20 mouse cellular contexts compared by ENCODE assay signal in genomic region chr17:29343241-29343640, GRCm38 (mm10). TPM values are rescaled to one million over a fixed set of nuclear protein-coding genes. Genes with fewer than 3 reads are reported as not detected.
DNase-seq lines count a peak whose midpoint lies in the region; ATAC-seq lines count a peak whose summit lies in the region.
"Had no signal": no experiment of that assay in that cellular context is flagged by ENCODE, and none has a peak within 500 bp of the region (broad histone marks: within the 10 kb centered on the region; RNA-seq: fewer than 3 reads in every experiment).

No protein-coding gene starts in this region.

- H3K27me3 ChIP-seq in forebrain, embryonic 13.5 days: no peaks in the 10 kb centered on the region
- no peaks in the 10 kb centered on the region for H3K27me3 ChIP-seq in forebrain, embryonic 15.5 days
- no peaks in the 10 kb centered on the region for H3K27me3 ChIP-seq in heart, embryonic 15.5 days
- H3K27me3 ChIP-seq in heart, embryonic 12.5 days (replicated peaks): no peaks in the 10 kb centered on the region
- no peaks in the 10 kb centered on the region for H3K27me3 ChIP-seq in limb, embryonic 15.5 days
- no peaks in the 10 kb centered on the region for H3K27me3 ChIP-seq in limb, embryonic 10.5 days (ENCODE audit: low read depth, poor library complexity, severe bottlenecking)
- no peaks in the 10 kb centered on the region for H3K27me3 ChIP-seq in midbrain, embryonic 13.5 days
- H3K27me3 ChIP-seq: hindbrain, embryonic 13.5 days; neural tube, embryonic 15.5 days had no signal

- H3K4me1 ChIP-seq in forebrain, embryonic 13.5 days: peaks cover 54% of the 10 kb centered on the region
- H3K4me1 ChIP-seq in forebrain, embryonic 15.5 days: peaks cover 64% of the 10 kb centered on the region
- H3K4me1 ChIP-seq in heart, embryonic 15.5 days (replicated peaks): peaks cover 58% of the 10 kb centered on the region
- peaks cover 61% of the 10 kb centered on the region for H3K4me1 ChIP-seq in heart, embryonic 12.5 days (replicated peaks)
- peaks cover 71% of the 10 kb centered on the region for H3K4me1 ChIP-seq in limb, embryonic 15.5 days
- peaks cover 55% of the 10 kb centered on the region for H3K4me1 ChIP-seq in limb, embryonic 10.5 days
- peaks cover 47% of the 10 kb centered on the region for H3K4me1 ChIP-seq in midbrain, embryonic 13.5 days (replicated peaks)

- H3K27ac ChIP-seq in forebrain, embryonic 13.5 days: no peak overlapping the region
- no peak overlapping the region for H3K27ac ChIP-seq in forebrain, embryonic 15.5 days (replicated peaks)
- peak overlapping the region; percentile 87; the same call in 1 of the 2 replicates for H3K27ac ChIP-seq in heart, embryonic 15.5 days
- no peak overlapping the region for H3K27ac ChIP-seq in heart, embryonic 12.5 days (ENCODE audit: poor library complexity, severe bottlenecking)
- H3K27ac ChIP-seq in limb, embryonic 15.5 days: peak overlapping the region; percentile 86; the same call in 1 of the 2 replicates
- no peak overlapping the region for H3K27ac ChIP-seq in limb, embryonic 10.5 days
- H3K27ac ChIP-seq in midbrain, embryonic 13.5 days: no peak overlapping the region

- no peak overlapping the region for H3K4me3 ChIP-seq in forebrain, embryonic 13.5 days
- no peak overlapping the region for H3K4me3 ChIP-seq in forebrain, embryonic 15.5 days
- no peak overlapping the region for H3K4me3 ChIP-seq in heart, embryonic 15.5 days
- no peak overlapping the region for H3K4me3 ChIP-seq in heart, embryonic 12.5 days
- H3K4me3 ChIP-seq in limb, embryonic 15.5 days: no peak overlapping the region
- no peak overlapping the region for H3K4me3 ChIP-seq in limb, embryonic 10.5 days
- no peak overlapping the region for H3K4me3 ChIP-seq in midbrain, embryonic 13.5 days (replicated peaks)
- H3K4me3 ChIP-seq: hindbrain, embryonic 13.5 days; midbrain, embryonic 10.5 days; neural tube, embryonic 15.5 days had no signal

- peak overlapping the region; percentile 12; the same call in 1 of the 2 replicates for H3K9ac ChIP-seq in forebrain, embryonic 13.5 days
- no peak overlapping the region for H3K9ac ChIP-seq in forebrain, embryonic 15.5 days (replicated peaks)
- H3K9ac ChIP-seq in heart, embryonic 15.5 days: no peak overlapping the region
- H3K9ac ChIP-seq in heart, embryonic 12.5 days: no peak overlapping the region
- no peak overlapping the region for H3K9ac ChIP-seq in limb, embryonic 15.5 days
- no peak overlapping the region for H3K9ac ChIP-seq in midbrain, embryonic 13.5 days (replicated peaks)
- H3K9ac ChIP-seq: neural tube, embryonic 15.5 days had no signal

- no peak for ATAC-seq in forebrain, embryonic 13.5 days
- no peak for ATAC-seq in forebrain, embryonic 15.5 days (replicated peaks)
- no peak for ATAC-seq in heart, embryonic 15.5 days (replicated peaks; ENCODE audit: insufficient number of reproducible peaks, insufficient read depth, low FRiP score, low read depth)
- no peak for ATAC-seq in heart, embryonic 12.5 days (ENCODE audit: insufficient number of reproducible peaks, low FRiP score)
- ATAC-seq in limb, embryonic 15.5 days (ENCODE audit: insufficient number of reproducible peaks, low FRiP score, low TSS enrichment, low read depth): no peak
- no peak for ATAC-seq in midbrain, embryonic 13.5 days
- ATAC-seq: CD4-positive, CD25-positive, alpha-beta regulatory T cell, adult 4 months; forebrain, postnatal 0 days had no signal

- DNase-seq in limb, embryonic 10.5 days (ENCODE audit: low spot score): no peak
- peak; percentile 51 for DNase-seq in 3T3-L1 (ENCODE audit: low read depth, low spot score)
- DNase-seq: adrenal gland, postnatal 36 days; cerebellum, adult 9-10 months; forebrain, postnatal 0 days; kidney, adult 9 months; kidney, postnatal 36 days; right cerebral cortex, adult 18-20 months; right cerebral cortex, postnatal 4 days; thymus, postnatal 25 days had no signal

- 91% methylated on average over 5 of the region's 5 CpGs for WGBS in forebrain, embryonic 13.5 days
- WGBS in forebrain, embryonic 15.5 days: 88% methylated on average over 5 of the region's 5 CpGs
- WGBS in heart, embryonic 15.5 days: 80% methylated on average over 5 of the region's 5 CpGs
- 82% methylated on average over 5 of the region's 5 CpGs for WGBS in heart, embryonic 12.5 days
- 86% methylated on average over 5 of the region's 5 CpGs for WGBS in limb, embryonic 15.5 days
- WGBS in limb, embryonic 10.5 days: 92% methylated on average over 5 of the region's 5 CpGs
- 90% methylated on average over 5 of the region's 5 CpGs for WGBS in midbrain, embryonic 13.5 days

- peaks cover 58% of the 10 kb centered on the region for H3K36me3 ChIP-seq in forebrain, embryonic 13.5 days (ENCODE audit: poor library complexity, severe bottlenecking)
- peaks cover 40% of the 10 kb centered on the region for H3K36me3 ChIP-seq in forebrain, embryonic 15.5 days
- H3K36me3 ChIP-seq in heart, embryonic 15.5 days: peaks cover 25% of the 10 kb centered on the region
- H3K36me3 ChIP-seq in heart, embryonic 12.5 days: peaks cover 51% of the 10 kb centered on the region
- H3K36me3 ChIP-seq in limb, embryonic 15.5 days: peaks cover 50% of the 10 kb centered on the region
- peaks cover 68% of the 10 kb centered on the region for H3K36me3 ChIP-seq in limb, embryonic 10.5 days
- peaks cover 53% of the 10 kb centered on the region for H3K36me3 ChIP-seq in midbrain, embryonic 13.5 days

- no peaks in the 10 kb centered on the region for H3K9me3 ChIP-seq in forebrain, embryonic 13.5 days (replicated peaks)
- H3K9me3 ChIP-seq in forebrain, embryonic 15.5 days: no peaks in the 10 kb centered on the region
- H3K9me3 ChIP-seq in heart, embryonic 15.5 days (replicated peaks): no peaks in the 10 kb centered on the region
- H3K9me3 ChIP-seq in heart, embryonic 12.5 days (replicated peaks): no peaks in the 10 kb centered on the region
- H3K9me3 ChIP-seq in limb, embryonic 15.5 days: no peaks in the 10 kb centered on the region
- no peaks in the 10 kb centered on the region for H3K9me3 ChIP-seq in limb, embryonic 10.5 days (replicated peaks)
- no peaks in the 10 kb centered on the region for H3K9me3 ChIP-seq in midbrain, embryonic 13.5 days
- H3K9me3 ChIP-seq: hindbrain, embryonic 13.5 days; midbrain, embryonic 10.5 days; neural tube, embryonic 15.5 days had no signal

- H3K4me2 ChIP-seq in forebrain, embryonic 13.5 days: no peak overlapping the region
- no peak overlapping the region for H3K4me2 ChIP-seq in forebrain, embryonic 15.5 days (replicated peaks)
- H3K4me2 ChIP-seq in heart, embryonic 15.5 days: no peak overlapping the region
- no peak overlapping the region for H3K4me2 ChIP-seq in heart, embryonic 12.5 days
- H3K4me2 ChIP-seq in limb, embryonic 15.5 days: no peak overlapping the region
- no peak overlapping the region for H3K4me2 ChIP-seq in midbrain, embryonic 13.5 days (replicated peaks)
- H3K4me2 ChIP-seq: hindbrain, embryonic 13.5 days; neural tube, embryonic 15.5 days had no signal

RNA-seq across cellular contexts. Expression of gene Mtch1, which starts 4.5 kb away (rescaled TPM):
- 378 and 381 TPM in 2 replicates for polyA plus RNA-seq in forebrain, embryonic 13.5 days (2015; fragmentation: Nextera tagmentation; extraction: Ambion mirVana)
- polyA plus RNA-seq in forebrain, embryonic 15.5 days (2015; fragmentation: Nextera tagmentation; extraction: Ambion mirVana): 432 and 464 TPM in 2 replicates
- polyA plus RNA-seq in heart, embryonic 15.5 days (2015; fragmentation: Nextera tagmentation; extraction: Ambion mirVana): 224 and 299 TPM in 2 replicates
- polyA plus RNA-seq in heart, embryonic 12.5 days (2016; fragmentation: Nextera tagmentation; extraction: Ambion mirVana): 317 and 330 TPM in 2 replicates
- 267 and 334 TPM in 2 replicates for polyA plus RNA-seq in limb, embryonic 15.5 days (2015; fragmentation: Nextera tagmentation; extraction: Ambion mirVana)
- polyA plus RNA-seq in limb, embryonic 10.5 days (2016; fragmentation: Nextera tagmentation; extraction: Ambion mirVana): 234 and 286 TPM in 2 replicates
- 398 and 461 TPM in 2 replicates for polyA plus RNA-seq in midbrain, embryonic 13.5 days (2015; fragmentation: Nextera tagmentation; extraction: Ambion mirVana)

RNA-seq across cellular contexts. Expression of gene Fgd2, which starts 17.5 kb away (rescaled TPM):
- 2.6 and 3.0 TPM in 2 replicates for polyA plus RNA-seq in forebrain, embryonic 13.5 days (2015; fragmentation: Nextera tagmentation; extraction: Ambion mirVana)
- polyA plus RNA-seq in forebrain, embryonic 15.5 days (2015; fragmentation: Nextera tagmentation; extraction: Ambion mirVana): 5.5 and 6.0 TPM in 2 replicates
- polyA plus RNA-seq in heart, embryonic 15.5 days (2015; fragmentation: Nextera tagmentation; extraction: Ambion mirVana): 3.0 and 7.0 TPM in 2 replicates
- 2.0 and 2.1 TPM in 2 replicates for polyA plus RNA-seq in heart, embryonic 12.5 days (2016; fragmentation: Nextera tagmentation; extraction: Ambion mirVana)
- 8.5 and 9.7 TPM in 2 replicates for polyA plus RNA-seq in limb, embryonic 15.5 days (2015; fragmentation: Nextera tagmentation; extraction: Ambion mirVana)
- polyA plus RNA-seq in limb, embryonic 10.5 days (2016; fragmentation: Nextera tagmentation; extraction: Ambion mirVana): 6.4 and 6.7 TPM in 2 replicates
- 3.2 and 3.3 TPM in 2 replicates for polyA plus RNA-seq in midbrain, embryonic 13.5 days (2015; fragmentation: Nextera tagmentation; extraction: Ambion mirVana)

RNA-seq across cellular contexts. Expression of gene Pi16, which starts 25.8 kb away (rescaled TPM):
- polyA plus RNA-seq in forebrain, embryonic 13.5 days (2015; fragmentation: Nextera tagmentation; extraction: Ambion mirVana): 1.5 and 1.7 TPM in 2 replicates
- polyA plus RNA-seq in forebrain, embryonic 15.5 days (2015; fragmentation: Nextera tagmentation; extraction: Ambion mirVana): 1.4 and 1.8 TPM in 2 replicates
- 4.3 and 5.8 TPM in 2 replicates for polyA plus RNA-seq in heart, embryonic 15.5 days (2015; fragmentation: Nextera tagmentation; extraction: Ambion mirVana)
- polyA plus RNA-seq in heart, embryonic 12.5 days (2016; fragmentation: Nextera tagmentation; extraction: Ambion mirVana): 4.0 and 4.5 TPM in 2 replicates
- 6.5 and 8.0 TPM in 2 replicates for polyA plus RNA-seq in limb, embryonic 15.5 days (2015; fragmentation: Nextera tagmentation; extraction: Ambion mirVana)
- polyA plus RNA-seq in limb, embryonic 10.5 days (2016; fragmentation: Nextera tagmentation; extraction: Ambion mirVana): 0.34 and 0.35 TPM in 2 replicates
- polyA plus RNA-seq in midbrain, embryonic 13.5 days (2015; fragmentation: Nextera tagmentation; extraction: Ambion mirVana): 1.9 and 2.2 TPM in 2 replicates

Comparison
In these comparisons a context has a peak if more than half of its experiments do, and no peak if none do; other contexts are left out.
1. H3K27ac ChIP-seq: peak in heart, embryonic 15.5 days (single experiment) and limb, embryonic 15.5 days (single experiment); none in forebrain, embryonic 13.5 days (single experiment), forebrain, embryonic 15.5 days (single experiment), heart, embryonic 12.5 days (single experiment), limb, embryonic 10.5 days (single experiment) and midbrain, embryonic 13.5 days (single experiment).